Mouse (Mus musculus) bone marrow macrophage, adult 2 months (primary cell): ENCODE results near the gene Vil1.

Source experiments
- CTCF ChIP-seq: IDR thresholded peaks from 2 replicates; pipeline ENCODE4 v1.5.1; 2012; ENCODE audit warnings: low read depth, mild to moderate bottlenecking, low read length, moderate library complexity
- POLR2A ChIP-seq: IDR thresholded peaks from 2 replicates; pipeline ENCODE4 v1.6.1; 2012; ENCODE audit warnings: mild to moderate bottlenecking, low read depth, low read length, borderline replicate concordance

DNA sequence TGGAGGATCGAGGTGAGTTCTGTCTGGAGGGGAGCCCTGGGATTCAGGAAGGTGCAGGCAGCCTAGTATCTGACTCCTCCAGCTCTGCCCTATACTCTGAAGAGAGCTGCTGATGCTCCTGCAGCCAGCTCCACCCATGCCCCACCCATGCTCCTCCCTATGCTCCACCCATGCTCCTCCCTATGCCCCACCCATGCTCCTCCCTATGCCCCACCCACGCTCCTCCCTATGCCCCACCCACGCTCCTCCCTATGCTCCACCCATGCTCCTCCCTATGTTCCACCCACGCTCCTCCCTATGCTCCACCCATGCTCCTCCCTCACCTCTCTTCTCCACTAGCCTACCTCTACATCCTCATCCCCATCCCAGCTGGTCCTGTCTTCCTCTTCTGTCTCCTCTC, 6.0 kb downstream of the Vil1 start:
- TF ChIP-seq CTCF = no peak
- TF ChIP-seq POLR2A = no peak
